Mouse (Mus musculus) G1E (cell line): Measurements from ENCODE around the gene Mast2. TPM values are rescaled to one million over a fixed set of nuclear protein-coding genes. Genes with fewer than 3 reads are reported as not detected.

ENCODE experiments used
- ATAC-seq: 2 replicates; pipeline ENCODE4 v1.8.0; 2016; ENCODE audit warnings: mild to moderate bottlenecking; ENCODE audit not compliant: insufficient number of reproducible peaks, poor library complexity, low FRiP score, severe bottlenecking; ENCODE audit errors: extremely low read depth
- DNase-seq: peaks from one replicate; pipeline ENCODE4 v3.0.0; 2012; ENCODE audit warnings: low spot score
- H3K27me3 ChIP-seq: 2 replicates; pipeline ENCODE4 v1.6.1; 2012; ENCODE audit warnings: mild to moderate bottlenecking, low read length, inconsistent platforms; ENCODE audit not compliant: insufficient read depth
- H3K36me3 ChIP-seq: replicated peaks from 2 replicates; pipeline ENCODE3; 2012; ENCODE audit warnings: mild to moderate bottlenecking, inconsistent platforms
- H3K4me1 ChIP-seq: 2 replicates; pipeline ENCODE4 v1.6.1; 2012; ENCODE audit warnings: low read depth, low read length, inconsistent platforms, mixed read lengths; ENCODE audit not compliant: insufficient read depth
- H3K4me3 ChIP-seq: 2 replicates; pipeline ENCODE4 v1.5.1; 2012; ENCODE audit warnings: low read depth, mild to moderate bottlenecking, inconsistent platforms, low read length, moderate library complexity, mixed read lengths
- H3K9me3 ChIP-seq: replicated peaks from 2 replicates; pipeline ENCODE4 v1.6.1; 2012; ENCODE audit warnings: inconsistent platforms
- CTCF ChIP-seq: IDR thresholded peaks from 2 replicates; pipeline ENCODE4 v1.5.1; 2012; ENCODE audit warnings: low read depth, low read length, inconsistent platforms, mixed read lengths
- GATA1 ChIP-seq: IDR thresholded peaks from 2 replicates; pipeline ENCODE4 v1.6.1; 2012; ENCODE audit warnings: borderline replicate concordance, low read length, inconsistent platforms, mixed read lengths
- GATA2 ChIP-seq: IDR thresholded peaks from 2 replicates; pipeline ENCODE4 v1.6.1; 2012; ENCODE audit warnings: low read depth, low read length, inconsistent platforms, borderline replicate concordance
- POLR2AphosphoS5 ChIP-seq: IDR thresholded peaks from 2 replicates; pipeline ENCODE4 v1.6.1; 2012; ENCODE audit warnings: low read depth, low read length, inconsistent platforms; ENCODE audit not compliant: insufficient replicate concordance
- TAL1 ChIP-seq: conservative IDR thresholded peaks from 2 replicates; pipeline ENCODE4 v1.6.1; 2012; ENCODE audit warnings: low read depth, low read length, inconsistent platforms, mixed read lengths
- polyA plus RNA-seq: library from polyadenylated mRNA; stranded (reverse); fragments of >175 nt; gene quantifications from 2 replicates; pipeline ENCODE4 v1.2.3, GENCODE M21; 2012
- total RNA-seq, 2 experiments: library from RNA; stranded (forward) in 1 of 2; stranded (reverse) in 1 of 2; fragments of 200-1000 nt in 1 of 2; fragments of >200 nt in 1 of 2; fragmentation: Nextera tagmentation in 1 of 2; gene quantifications; 2 replicates each; pipeline ENCODE4 v1.2.3; 2014 to 2017

Mast2 gene
- total RNA-seq (2014; fragmentation: Nextera tagmentation), result 52.8 and 64.7 TPM in 2 replicates
- 10.4 and 10.7 TPM in 2 replicates for total RNA-seq (2017)
- 54.9 and 63.0 TPM in 2 replicates for polyA plus RNA-seq

- DNase-seq, result peak; percentile 90
- Histone ChIP-seq H3K4me3 (peak within 1 kb of the TSS; percentile 92), H3K27me3 (no peaks in the 10 kb centered on the region; the same call in 1 of the 2 replicates), H3K9me3 (no peaks in the 10 kb centered on the region), H3K36me3 (no peaks in the 10 kb centered on the region), H3K4me1 (peaks cover 30% of the 10 kb centered on the region)
- ATAC-seq, result peak; percentile 50
- no peak for TF ChIP-seq GATA1
- no peak for TF ChIP-seq GATA2
- no peak for TF ChIP-seq POLR2AphosphoS5
Observed at GRCm38 (mm10) chr4:116464126-116464981, at the start of gene Mast2. Mast2 (minus strand) TSS chr4:116464183.

GRCm38 (mm10) chr4:116507425-116508218 is 43.6 kb upstream of the Mast2 start, which contains the start of gene Ipp:
Ipp (plus strand) TSS chr4:116507549.
- peak within 1 kb of the TSS; percentile 77 for H3K4me3 ChIP-seq
- peak; percentile 90 for DNase-seq
- H3K4me1 ChIP-seq, result peaks cover 18% of the 10 kb centered on the region
- H3K36me3 ChIP-seq, result peaks cover 10% of the 10 kb centered on the region
- peak; percentile 85 for ATAC-seq
- no peak for TF ChIP-seq CTCF
- no peaks in the 10 kb centered on the region for H3K27me3 ChIP-seq
- H3K9me3 ChIP-seq, result no peaks in the 10 kb centered on the region

DNA sequence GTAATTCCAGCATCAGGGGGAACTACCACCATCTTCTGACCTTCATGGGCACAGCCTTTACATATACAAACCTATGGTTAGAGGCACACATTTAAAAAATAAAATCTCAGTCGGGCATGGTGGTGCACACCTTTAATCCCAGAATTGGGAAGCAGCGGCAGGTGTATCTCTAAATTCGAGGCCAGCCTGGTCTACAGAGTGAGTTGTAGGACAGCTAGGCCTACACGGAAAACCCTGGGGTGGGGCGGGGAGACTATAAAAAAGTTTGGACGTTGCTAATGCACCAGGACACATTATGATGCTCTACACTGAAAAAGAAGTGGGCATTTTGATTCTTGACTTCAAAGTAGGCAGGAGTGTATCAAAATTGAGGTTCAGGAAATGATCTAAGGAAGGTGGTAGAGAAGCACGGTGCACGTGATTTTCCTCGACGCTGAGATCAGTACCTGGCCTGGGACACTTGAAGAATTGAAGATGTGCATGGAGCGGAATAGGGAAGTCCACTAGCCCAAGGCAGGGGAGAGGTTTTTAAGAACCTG is 43.0 kb upstream of the Mast2 start:
- Histone ChIP-seq H3K4me3 (peak overlapping the region; percentile 77), H3K36me3 (peaks cover 10% of the 10 kb centered on the region), H3K4me1 (peaks cover 18% of the 10 kb centered on the region), H3K27me3 (no peaks in the 10 kb centered on the region), H3K9me3 (no peaks in the 10 kb centered on the region)
- no peak for TF ChIP-seq CTCF
- TF ChIP-seq GATA2, result no peak
- TF ChIP-seq TAL1, result no peak
- no peak for TF ChIP-seq POLR2AphosphoS5
- no peak for TF ChIP-seq GATA1
- DNase-seq, result no peak
- ATAC-seq, result no peak

DNA sequence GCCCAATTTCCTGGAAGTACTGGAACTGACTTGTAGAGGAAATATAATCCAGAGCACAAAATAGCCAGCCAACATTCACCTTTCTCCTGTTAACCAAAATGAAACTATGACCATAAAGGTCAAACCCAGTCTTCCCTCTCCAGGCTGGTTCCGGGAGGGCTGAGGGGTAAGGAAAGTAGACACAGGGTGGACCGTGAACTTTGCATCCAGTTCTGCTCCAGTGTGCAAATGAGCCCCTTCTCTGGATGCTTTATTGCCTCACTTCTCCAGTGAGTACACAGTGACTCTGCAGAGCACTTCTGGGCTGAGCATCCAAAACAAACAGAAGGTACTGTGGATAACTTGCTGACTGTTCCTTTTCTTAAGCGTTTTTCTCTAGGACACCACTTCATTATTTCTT is 36.0 kb upstream of the Mast2 start:
- no peak overlapping the region for H3K4me3 ChIP-seq
- H3K36me3 ChIP-seq, result no peaks in the 10 kb centered on the region
- DNase-seq (no peak), ATAC-seq (no peak)
- no peak for TF ChIP-seq CTCF
- TF ChIP-seq GATA2, result no peak
- no peak for TF ChIP-seq TAL1
- no peak for TF ChIP-seq POLR2AphosphoS5
- no peak for TF ChIP-seq GATA1
- H3K9me3 ChIP-seq, result no peaks in the 10 kb centered on the region
- H3K27me3 ChIP-seq, result no peaks in the 10 kb centered on the region; the same call in 1 of the 2 replicates
- peaks cover 4% of the 10 kb centered on the region for H3K4me1 ChIP-seq

DNA sequence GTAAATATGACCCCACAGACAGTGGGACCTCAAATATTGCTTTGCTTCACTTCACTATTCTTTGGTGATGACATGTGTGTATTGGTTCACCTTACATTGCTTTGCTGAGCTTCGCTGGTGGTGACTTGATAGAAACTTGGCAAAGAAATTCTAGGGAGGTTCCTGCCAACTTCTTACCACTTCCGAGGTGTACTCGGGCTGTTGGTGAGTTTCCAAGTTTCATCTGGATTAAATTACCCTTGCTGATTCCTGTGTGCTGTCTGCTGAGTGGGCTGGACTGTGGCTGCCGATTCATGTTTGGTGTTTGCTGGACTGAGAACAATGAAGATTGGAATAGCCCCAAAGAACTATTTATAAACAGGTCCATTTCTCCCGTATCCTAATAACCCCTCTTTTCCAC is 29.7 kb upstream of the Mast2 start:
- Histone ChIP-seq H3K9me3 (0 out of 2 replicates have a peak, but pooled peaks cover 3% of the 10 kb centered on the region), H3K36me3 (no peaks in the 10 kb centered on the region), H3K4me1 (peaks cover 21% of the 10 kb centered on the region), H3K4me3 (no peak overlapping the region), H3K27me3 (peaks cover 13% of the 10 kb centered on the region)
- ATAC-seq (no peak), DNase-seq (no peak)
- TF ChIP-seq GATA2 (no peak), GATA1 (no peak), TAL1 (no peak), CTCF (no peak), POLR2AphosphoS5 (no peak)

DNA sequence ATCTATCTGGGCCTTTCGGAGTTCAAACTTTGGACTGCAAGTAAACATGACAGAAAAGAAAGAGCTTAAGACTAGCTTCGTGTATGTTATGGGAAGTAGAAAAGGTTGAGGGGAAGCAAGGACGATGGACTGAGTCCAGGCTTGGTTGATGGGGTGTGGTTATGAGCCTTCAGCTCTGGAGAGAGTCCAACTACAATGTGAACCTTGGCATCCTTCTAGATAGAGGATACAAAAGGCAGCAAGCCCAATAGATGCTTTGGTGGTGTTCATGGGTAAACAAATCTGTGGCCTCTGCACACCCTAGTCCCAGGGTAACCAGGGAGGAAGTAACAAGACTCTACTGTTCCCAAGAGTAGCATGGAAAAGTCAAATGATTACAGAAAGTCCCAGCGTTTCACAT is 28.5 kb upstream of the Mast2 start:
- TF ChIP-seq GATA2, result no peak
- TF ChIP-seq TAL1, result no peak
- no peak for TF ChIP-seq GATA1
- TF ChIP-seq CTCF, result no peak
- no peak for TF ChIP-seq POLR2AphosphoS5

More for the DNA sequence above, 28.5 kb upstream of the Mast2 start:
- Histone ChIP-seq H3K4me3 (no peak overlapping the region), H3K36me3 (no peaks in the 10 kb centered on the region), H3K27me3 (peaks cover 13% of the 10 kb centered on the region), H3K4me1 (peaks cover 21% of the 10 kb centered on the region), H3K9me3 (0 out of 2 replicates have a peak, but pooled peaks cover 3% of the 10 kb centered on the region)
- DNase-seq (no peak), ATAC-seq (no peak)
